In genomic region chr6:47837630-47838029, GRCm38 (mm10) we compare ENCODE assay signal across 11 mouse cellular contexts.
"Had no signal": no experiment of that assay in that cellular context is flagged by ENCODE, and none has a peak within 500 bp of the region (broad histone marks: within the 10 kb centered on the region; RNA-seq: fewer than 3 reads in every experiment).

No protein-coding gene starts in this region.

- DNase-seq: kidney, adult 2 months; kidney, postnatal 14 days; left cerebral cortex, postnatal 4 days; lung, postnatal 36 days; right cerebral cortex, adult 18-20 months had no signal

- H3K27me3 ChIP-seq: kidney, embryonic 15.5 days; limb, embryonic 13.5 days; neural tube, embryonic 15.5 days had no signal

- H3K9ac ChIP-seq: kidney, embryonic 15.5 days; limb, embryonic 13.5 days; neural tube, embryonic 15.5 days had no signal

- H3K9me3 ChIP-seq: kidney, embryonic 15.5 days; limb, embryonic 13.5 days; neural tube, embryonic 15.5 days had no signal

- H3K4me3 ChIP-seq: kidney, embryonic 15.5 days; limb, embryonic 13.5 days; neural tube, embryonic 15.5 days had no signal

- H3K4me2 ChIP-seq: kidney, embryonic 15.5 days; limb, embryonic 13.5 days; midbrain, embryonic 11.5 days had no signal

- ATAC-seq: intestine, embryonic 16.5 days had no signal

- H3K27ac ChIP-seq: kidney, embryonic 15.5 days; limb, embryonic 13.5 days; neural tube, embryonic 15.5 days; stomach, postnatal 0 days had no signal
